Mouse (Mus musculus) megakaryocyte, adult 5-6 weeks (primary cell): Measurements from ENCODE around the gene Kcnk10. TPM values are rescaled to one million over a fixed set of nuclear protein-coding genes. Genes with fewer than 3 reads are reported as not detected.
A peak's percentile ranks its signal among the peaks of the same experiment; 100 is the strongest.
"Not testable (repeated sequence)": the region's sequence is repeated elsewhere in the genome, so short reads cannot be mapped to it uniquely, and the experiment has no call there.

Experiments
- ATAC-seq: 2 replicates; pipeline ENCODE4 v1.8.0; 2016; ENCODE audit warnings: mild to moderate bottlenecking, inconsistent platforms; ENCODE audit not compliant: poor library complexity, severe bottlenecking
- total RNA-seq, 2 experiments: library from RNA; stranded (forward) in 1 of 2; stranded (reverse) in 1 of 2; fragments of 153-499, 151-499 nt in 1 of 2; fragments of 221-1000, 200-1000 nt in 1 of 2; gene quantifications; 2 replicates each; pipeline versions ENCODE4 v1.2.3 to v1.2.4; 2015 to 2017

The Kcnk10 gene
- total RNA-seq (2015) (0.33 TPM in 1 of 2 replicates, not detected in the other), total RNA-seq (2017) (0.11 and 0.37 TPM in 2 replicates)

DNA sequence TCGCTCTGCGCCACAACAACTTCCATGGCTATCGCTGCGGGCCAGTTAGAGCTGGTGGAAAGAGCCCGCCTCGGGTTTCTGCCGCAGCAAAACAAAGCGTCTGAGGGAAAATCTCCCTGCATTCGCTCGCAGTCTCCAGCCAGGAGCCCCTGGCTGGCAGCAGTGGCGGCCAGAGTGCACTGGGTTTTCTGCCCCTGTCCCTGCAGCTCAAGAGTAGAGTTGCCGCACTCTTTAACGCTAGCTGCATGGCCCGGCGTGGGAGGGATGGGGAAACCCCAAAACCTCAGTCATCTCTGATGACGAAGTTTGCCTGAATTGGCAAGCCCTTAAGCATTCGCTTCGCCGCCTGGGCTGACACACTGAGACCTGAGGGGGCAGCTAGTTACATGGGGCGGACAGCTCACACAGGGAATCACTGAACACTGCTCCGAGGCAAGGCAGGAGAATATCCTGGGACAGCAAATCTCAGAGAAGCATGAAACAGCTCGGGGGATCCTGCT is at the start of gene Kcnk10:
TSS of gene Kcnk10 (minus strand) at position 450 of the 500 bp plus-strand sequence.
- peak; percentile 21; the same call in 1 of the 2 replicates for ATAC-seq

DNA sequence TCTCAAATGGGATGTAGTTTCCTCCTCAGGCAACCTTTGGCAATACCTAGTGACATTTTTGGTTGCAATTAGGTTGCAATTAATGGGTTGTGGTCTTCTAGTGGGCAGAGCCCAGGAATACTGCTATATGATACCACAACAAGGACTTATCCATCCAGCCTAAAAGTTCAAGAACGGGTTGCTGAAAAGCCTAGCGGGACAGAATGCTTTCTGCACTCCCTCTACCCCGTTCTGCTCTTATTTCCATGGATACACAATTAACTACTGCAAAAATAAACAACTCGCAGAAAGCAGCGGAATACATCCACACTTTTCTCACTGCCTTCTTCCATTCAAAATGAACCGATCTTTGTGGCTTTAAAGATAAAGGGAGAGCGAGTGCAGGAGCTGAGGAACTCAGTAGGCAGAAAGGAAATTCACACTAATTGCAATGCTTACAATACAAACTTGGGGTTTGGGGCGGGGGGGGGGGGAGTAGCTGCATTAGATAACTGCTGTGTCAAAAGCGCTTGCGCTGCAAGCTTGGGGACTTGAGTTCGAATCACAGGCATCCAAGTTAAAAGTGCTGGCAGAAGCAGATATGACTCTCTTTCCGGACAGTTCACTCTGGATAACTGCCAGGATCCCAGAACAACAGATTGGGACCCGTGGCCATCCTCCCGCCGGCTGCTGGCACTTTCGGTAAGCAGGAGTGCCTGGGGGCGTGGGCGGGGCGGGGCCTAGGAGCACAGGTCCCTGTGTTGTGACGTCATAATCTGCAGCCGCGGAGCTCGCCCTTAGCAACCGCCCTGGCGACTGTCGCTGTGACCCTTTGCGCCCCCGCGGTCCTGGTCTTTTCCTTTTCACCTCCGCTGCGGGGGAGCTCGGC is 49.5 kb upstream of the Kcnk10 start, which contains the start of gene Spata7:
TSS of gene Spata7 (plus strand) at position 766 of the 868 bp plus-strand sequence.
- ATAC-seq = peak; percentile 99

DNA sequence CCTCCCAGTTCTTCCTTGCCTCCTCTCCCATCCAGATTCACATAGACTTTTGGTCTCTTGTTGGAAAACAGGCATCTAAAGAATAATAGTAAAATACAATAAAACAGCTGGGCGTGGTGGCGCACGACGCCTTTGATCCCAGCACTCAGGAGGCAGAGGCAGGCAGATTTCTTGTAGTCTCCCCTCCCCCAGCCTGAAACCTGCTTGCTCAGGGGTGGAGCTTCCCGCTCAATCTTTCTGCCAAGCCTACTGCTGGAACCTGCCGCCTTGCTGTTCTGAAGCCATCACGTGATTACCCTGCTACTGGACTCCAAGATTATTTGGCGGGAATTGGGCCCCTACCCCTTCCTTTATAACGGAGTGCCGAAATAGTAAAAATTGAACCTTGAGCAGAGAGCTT is 45.2 kb upstream of the Kcnk10 start:
- not testable (repeated sequence) for ATAC-seq

DNA sequence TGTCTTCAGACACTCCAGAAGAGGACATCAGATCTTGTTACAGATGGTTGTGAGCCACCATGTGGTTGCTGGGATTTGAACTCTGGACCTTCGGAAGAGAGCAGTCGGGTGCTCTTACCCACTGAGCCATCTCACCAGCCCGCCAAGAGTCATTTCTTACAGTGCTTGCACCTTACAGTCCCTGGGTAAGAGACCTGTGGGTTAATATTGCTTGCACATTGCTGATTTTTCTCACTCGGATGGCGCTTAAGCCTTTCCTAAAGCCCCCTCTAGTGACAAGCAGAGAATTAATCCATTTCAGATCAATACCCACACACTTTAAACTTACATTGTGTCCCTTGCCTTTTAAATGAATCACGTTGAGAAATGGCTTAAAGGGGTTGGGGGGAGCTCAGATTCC is 42.8 kb upstream of the Kcnk10 start:
- not testable (repeated sequence) for ATAC-seq

DNA sequence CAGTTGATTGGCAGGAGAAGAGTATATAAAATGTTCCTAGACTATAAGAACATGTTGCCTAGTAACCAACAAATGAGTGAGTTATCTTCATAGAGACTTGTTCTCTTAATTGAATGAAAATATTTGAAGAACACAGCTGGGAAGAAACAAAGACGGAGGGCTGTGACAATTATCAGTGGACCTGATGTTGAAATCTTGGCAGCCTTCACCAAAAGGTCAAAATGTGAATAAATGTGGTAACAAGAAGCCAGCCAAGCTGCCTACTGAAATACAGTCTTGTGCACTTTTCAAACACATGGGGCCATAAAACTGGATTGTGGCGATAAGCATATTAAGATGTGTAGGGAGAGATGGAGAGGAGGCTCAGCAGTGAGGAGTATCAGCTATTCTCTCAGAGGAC is 41.4 kb upstream of the Kcnk10 start:
- ATAC-seq = no peak

DNA sequence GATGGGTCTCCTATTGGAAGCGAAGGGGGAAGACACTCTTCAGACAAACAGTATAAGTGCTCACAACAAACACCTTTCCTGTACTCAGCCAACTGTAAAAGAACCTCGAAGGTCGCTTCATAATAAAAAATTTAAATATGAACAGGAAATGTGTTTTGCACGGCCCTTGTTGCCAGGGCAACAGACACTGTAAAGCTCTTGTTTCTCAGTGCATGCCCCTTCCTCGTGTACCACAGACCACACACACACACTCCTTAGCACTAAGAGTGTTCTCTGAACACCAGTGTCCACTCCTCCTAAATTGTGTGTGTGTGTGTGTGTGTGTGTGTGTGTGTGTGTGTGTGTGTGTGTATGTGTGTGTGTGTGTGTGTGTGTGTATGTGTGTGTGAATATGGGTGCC is 37.6 kb upstream of the Kcnk10 start:
- no peak; the same call in 1 of the 2 replicates for ATAC-seq

DNA sequence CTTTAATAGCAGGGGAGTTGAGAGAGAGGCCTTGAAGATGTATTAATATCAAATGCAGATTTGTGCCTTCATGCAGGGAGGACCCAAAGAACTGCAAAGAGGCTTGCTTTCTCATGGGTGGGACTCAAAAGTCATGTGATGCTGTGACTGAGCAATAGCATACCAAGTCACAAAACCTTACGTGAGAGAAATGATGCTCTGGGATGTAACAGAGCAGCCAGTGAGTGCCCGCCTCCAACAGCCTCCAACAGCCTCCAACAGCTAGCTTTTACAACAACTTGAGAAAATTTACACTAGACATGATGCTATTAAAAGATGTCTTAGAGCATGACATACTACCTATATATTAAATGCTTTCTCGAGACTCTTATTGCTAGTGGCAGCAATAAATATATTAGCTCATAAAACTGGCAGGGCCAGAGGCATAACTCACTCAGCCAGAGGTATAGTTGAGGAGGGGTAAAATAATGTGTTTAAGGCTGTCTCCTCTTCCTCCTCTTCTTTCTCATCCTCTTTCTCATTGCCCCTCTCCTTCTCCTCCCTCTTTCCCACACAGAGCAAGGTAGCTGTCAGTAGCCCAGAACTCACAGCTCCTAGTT is 36.9 kb upstream of the Kcnk10 start:
- ATAC-seq = no peak

DNA sequence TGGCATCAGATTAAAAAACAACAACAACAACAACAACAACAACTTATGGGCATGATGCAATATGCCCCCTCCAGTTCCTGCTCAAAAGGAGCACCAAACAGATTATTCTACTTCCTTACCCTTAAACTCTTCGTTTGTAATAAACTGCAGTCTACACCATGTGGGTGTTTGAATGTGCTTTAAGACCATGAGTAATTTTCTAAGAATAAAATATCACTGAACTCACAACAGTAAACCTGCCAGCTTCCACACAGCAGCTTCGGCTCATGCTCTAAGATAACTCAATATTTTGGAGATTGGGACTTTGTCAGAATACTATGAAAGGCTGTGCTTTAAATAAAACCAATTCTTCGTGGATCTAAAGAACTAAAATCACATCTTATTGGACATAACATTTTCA is 32.2 kb upstream of the Kcnk10 start:
- ATAC-seq = no peak

DNA sequence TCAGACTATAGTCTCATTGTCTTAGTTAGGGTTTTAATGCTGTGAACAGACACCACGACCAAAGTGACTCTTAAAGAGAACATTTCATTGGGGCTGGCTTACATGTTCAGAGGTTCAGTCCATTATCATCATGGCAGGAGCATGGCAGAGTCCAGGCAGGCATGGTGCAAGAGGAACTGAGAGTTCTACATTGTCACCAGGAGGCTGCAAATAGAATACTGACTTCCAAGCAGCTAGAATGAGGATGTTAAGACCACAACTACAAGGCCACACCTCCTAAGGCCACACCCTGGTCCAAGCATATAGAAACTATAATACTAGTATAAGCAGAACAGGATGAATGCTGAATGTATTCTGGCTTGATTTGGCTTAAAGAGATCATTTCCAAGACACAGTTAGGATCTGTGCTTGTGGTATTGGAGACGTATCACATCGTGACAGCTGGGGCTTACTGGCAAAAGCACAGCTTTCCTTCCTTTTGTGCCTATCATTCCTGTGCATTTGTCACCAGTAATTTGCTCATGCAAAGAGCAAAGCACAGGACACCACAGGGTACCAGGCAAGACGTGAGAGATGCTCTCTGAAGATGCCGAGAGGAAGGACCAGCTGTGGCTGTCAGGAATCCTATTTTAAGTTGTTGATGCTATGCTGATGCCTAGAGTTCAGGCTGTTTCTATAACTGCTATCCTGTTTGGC is 28.6 kb upstream of the Kcnk10 start:
- ATAC-seq = peak; percentile 100

DNA sequence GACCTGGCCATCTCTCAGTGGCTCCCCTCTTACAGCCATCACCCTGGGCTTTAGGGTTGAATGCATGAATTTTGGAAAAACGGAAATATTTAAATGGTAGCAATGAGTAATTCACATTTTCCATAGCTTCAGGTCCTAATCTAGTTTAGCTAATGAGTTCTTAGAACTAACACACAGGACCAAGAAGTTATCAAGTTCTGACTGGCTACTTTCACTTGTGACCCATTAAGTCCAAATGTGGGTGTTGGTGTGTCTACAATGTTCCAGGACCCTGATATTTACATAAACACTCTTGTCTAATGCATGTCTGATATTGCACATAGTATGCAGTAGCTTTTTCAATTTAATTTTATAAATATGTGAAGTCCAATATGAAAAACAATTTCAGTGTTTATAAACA is 27.2 kb upstream of the Kcnk10 start:
- ATAC-seq = no peak

DNA sequence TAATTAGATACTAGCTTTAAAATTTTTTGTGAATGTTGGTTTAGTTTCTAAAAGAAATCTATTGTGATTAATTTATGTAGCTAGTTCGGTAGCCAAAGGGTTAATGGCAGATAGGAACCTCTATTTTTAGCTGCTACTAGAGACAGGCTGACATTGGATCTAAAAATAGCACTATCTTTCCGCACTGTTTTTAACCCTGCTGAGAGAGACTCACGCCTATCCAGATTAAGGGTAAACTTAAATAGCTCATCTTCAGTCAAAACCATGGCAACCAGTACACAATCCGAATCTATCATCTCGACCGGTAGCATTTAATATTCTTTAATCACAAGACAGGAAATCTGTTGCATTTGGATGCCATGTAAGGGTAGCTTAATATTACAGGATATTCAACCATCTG is 24.0 kb upstream of the Kcnk10 start:
- no peak for ATAC-seq

DNA sequence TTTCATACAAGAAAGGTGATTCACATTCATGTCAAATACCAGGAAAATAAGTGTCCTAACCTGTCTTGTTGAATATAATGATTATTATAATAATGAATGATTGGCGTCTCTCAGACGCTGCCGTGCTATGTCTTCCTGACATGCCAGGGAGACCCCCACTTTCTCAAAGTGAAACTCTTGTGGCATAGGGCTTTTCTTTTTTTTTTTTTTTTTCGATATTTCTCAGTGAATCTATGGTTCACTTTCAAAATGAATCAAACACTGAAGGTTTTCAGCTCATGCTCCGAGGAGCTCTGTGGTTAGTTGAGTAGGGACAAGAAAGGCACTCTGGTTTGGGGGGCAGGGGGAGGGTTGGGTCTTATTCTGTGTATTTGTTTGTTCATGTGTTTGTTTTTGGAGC is 22.8 kb upstream of the Kcnk10 start:
- ATAC-seq = no peak

DNA sequence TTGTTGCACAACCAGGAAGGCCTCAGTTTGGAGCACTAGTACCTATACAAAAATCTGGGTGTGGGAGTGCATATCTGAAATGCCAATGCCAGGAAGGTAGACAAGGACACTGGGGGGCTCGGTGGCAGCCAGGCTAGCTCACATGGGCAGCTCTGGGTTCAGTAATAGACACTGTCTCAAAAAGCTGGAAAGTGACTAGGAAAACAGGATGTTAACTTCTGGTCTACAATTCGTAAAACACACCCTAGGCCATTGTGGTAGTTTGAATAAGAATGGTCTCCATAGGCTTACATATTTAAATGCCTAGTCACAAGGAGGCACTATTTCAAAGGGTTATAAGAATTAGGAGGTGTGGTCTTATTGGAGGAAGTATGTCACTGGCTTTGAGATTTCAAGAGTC is 12.9 kb upstream of the Kcnk10 start:
- no peak for ATAC-seq

DNA sequence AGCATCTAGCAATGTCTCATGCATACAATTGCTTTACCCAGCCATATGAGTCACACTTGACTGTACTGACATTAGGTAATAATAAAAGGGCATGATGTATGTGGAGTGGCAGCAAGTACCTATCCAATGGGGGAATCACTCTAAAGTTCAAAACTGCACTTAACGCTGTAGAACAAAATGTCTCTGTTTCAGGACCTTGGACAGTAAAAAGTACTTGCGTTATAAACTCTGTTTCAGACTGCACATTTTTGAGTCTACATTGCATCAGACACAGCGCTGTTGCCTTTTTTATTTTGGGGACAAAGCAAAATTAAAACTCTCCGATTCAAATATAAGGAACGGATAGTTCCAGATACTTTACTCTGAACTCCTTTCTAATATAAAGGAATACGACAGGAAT is 10.5 kb upstream of the Kcnk10 start:
- ATAC-seq = no peak

DNA sequence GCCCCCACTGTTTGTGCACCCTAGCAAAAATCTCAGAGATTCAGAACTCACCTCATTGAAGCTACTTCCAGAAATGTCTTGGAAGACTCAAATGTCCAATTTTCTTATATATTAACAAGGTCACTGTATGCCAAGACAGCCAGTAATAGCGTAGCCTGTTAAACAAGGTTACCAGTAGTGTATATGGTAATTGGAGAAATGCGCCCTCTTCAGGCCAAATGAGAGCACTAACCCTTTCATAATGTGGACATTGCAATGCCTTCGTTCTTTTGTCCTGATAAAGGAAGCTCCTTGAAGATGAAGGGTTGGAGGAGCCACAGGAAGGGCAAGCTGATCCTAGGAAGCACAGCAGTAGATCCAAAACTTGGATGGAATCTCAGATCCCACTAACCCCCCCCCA is 7.2 kb upstream of the Kcnk10 start:
- ATAC-seq = no peak

DNA sequence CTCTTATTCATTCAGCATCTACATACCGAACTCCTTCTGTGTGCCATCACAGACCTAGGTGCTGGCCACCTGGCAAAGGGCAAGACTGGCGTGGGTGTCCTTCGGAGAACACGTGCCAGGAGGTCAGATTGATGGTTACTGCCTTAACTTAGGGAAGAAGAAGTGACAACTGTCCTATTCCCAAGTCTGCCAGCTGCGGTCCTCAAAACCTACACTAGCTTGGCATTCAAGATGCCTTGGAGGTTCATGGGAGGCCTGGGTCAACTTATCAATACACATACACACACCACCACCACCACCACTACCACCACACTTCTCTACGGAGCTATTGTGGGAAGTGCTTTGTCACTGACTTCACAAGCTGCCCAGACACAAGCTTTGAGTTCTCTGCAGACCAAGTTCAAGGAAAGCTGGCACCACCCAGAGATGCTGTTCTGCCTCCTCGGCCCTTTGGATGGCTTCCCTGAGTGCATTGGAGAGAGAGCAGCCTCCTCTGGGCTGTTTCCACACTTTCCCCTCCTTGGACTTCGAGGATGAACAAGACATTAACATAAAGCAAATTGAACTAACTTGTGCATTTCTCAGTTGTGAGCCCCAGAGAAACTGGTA is 2.1 kb downstream of the Kcnk10 start:
- no peak for ATAC-seq

DNA sequence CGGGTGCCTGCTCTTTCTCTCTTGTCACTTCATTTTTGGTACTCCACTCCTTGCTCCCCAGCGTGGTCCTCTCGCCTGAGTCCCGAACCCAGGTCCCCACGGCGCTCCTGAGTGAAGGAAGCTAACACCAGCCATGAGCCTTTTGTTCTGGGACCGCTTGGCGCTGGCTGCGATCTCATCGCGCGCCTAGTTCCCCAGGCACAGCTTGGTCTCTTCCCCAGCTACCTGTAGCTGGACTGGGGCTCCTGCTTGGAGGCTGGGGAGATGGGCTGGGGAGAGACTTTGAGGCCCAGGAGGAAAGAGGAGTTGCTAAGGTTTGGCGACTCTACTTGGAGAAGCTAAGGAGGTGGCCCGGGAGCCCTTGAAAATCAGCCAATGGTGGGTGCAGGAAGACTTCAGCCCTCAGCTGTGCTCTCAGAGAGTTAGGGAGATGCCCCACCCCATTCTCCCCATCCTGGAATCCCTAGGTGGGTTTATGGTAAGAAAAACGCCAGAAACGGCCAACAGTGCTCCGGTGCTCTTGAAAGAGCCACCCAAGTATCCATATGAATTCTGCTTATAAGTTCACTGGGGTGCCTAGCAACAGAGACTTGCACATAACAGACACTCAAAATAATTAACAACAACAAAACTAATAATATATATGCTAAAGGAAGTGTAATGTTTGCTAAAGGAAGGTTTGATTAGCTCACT is 2.8 kb downstream of the Kcnk10 start:
- ATAC-seq = 0 out of 2 replicates have a peak, but pooled peaks have one; percentile 11

DNA sequence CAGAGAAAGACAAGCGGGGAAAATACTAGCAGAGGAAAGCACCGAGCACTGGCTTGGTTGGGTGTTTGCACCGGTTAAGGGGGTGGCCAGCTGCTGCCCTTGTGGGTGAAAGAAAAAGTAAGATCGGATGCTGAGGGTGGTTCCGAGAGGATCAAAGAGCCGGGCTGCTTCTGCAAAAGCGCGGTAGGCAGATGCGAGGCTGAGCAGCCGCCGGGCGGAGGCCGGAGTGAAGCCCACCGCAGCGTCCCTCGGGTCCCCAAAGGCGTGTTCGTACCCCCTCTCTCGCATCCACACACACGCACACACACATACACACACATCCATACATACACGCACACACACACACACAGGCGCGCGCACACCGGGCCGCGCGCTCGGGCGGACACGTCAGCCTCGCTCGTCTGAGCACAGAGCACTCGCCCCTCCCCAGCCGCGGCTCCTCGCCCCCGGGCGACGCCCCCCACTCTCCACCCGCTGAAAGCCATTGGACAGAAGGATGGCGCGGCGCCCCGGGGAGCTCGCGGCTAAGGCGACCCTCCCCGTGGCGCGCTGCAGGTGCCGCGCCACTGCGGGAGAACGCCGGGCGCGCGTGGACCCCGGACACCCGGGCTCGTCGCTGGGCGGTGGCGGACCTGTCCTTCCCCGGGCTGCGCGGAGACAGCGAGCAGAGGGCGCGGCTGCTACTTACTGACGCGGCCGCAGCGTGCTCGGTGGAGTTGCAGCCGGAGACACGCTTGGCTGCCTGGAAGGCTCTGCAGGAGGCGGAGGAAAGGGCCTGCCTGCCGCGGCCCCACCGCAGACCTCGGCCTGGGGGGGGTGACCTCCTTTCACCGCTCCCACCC is 3.5 kb downstream of the Kcnk10 start:
- peak; percentile 51 for ATAC-seq
